Mouse (Mus musculus) embryonic facial prominence, embryonic 15.5 days (tissue): ENCODE measurements around the gene Steap3. TPM values are rescaled to one million over a fixed set of nuclear protein-coding genes. Genes with fewer than 3 reads are reported as not detected.

Experiments
- ATAC-seq: fragments of 200-750 bp; cut with Nextera tagmentation; 2 replicates; pipeline ENCODE4 v1.8.0; 2017; ENCODE audit warnings: low read depth, moderate TSS enrichment; ENCODE audit not compliant: insufficient number of reproducible peaks, low FRiP score, low TSS enrichment
- H3K27ac ChIP-seq: fragments of 300-500 bp; sonication (generic); replicated peaks from 2 replicates; pipeline ENCODE4 v1.5.1; 2015; ENCODE audit warnings: mild to moderate bottlenecking, inconsistent platforms
- H3K27me3 ChIP-seq: fragments of 300-500 bp; sonication (generic); 2 replicates; pipeline ENCODE4 v1.6.1; 2015; ENCODE audit warnings: inconsistent platforms
- H3K36me3 ChIP-seq: fragments of 300-500 bp; sonication (generic); 2 replicates; pipeline ENCODE4 v1.6.1; 2015; ENCODE audit warnings: mild to moderate bottlenecking, inconsistent platforms
- H3K4me1 ChIP-seq: fragments of 300-500 bp; sonication (generic); 2 replicates; pipeline ENCODE4 v1.6.1; 2015; ENCODE audit warnings: inconsistent platforms
- H3K4me2 ChIP-seq: fragments of 300-500 bp; sonication (generic); replicated peaks from 2 replicates; pipeline ENCODE4 v1.6.1; 2015; ENCODE audit warnings: mild to moderate bottlenecking, inconsistent platforms
- H3K4me3 ChIP-seq: fragments of 300-500 bp; sonication (generic); replicated peaks from 2 replicates; pipeline ENCODE4 v1.5.1; 2015; ENCODE audit warnings: mild to moderate bottlenecking, inconsistent platforms
- H3K9ac ChIP-seq: fragments of 300-500 bp; sonication (generic); 2 replicates; pipeline ENCODE4 v1.6.1; 2015; ENCODE audit warnings: inconsistent platforms
- H3K9me3 ChIP-seq: fragments of 300-500 bp; sonication (generic); replicated peaks from 2 replicates; pipeline ENCODE4 v1.6.1; 2016; ENCODE audit warnings: inconsistent platforms
- WGBS: fragments of 180-500 bp; shearing (Covaris S2); methylation state at CpG from one replicate; pipeline ENCODE4 v1.1.7; 2015; 5-methylcytosine and 5-hydroxymethylcytosine counted together
- polyA plus RNA-seq: library from polyadenylated mRNA; unstranded; fragments of >200 nt; fragmentation: Nextera tagmentation; extraction: Ambion mirVana; gene quantifications from 2 replicates; pipeline ENCODE4 v1.2.1, GENCODE M21; 2015

Gene Steap3
- polyA plus RNA-seq, 1 experiment from 2014 or later = 7.9 TPM

DNA sequence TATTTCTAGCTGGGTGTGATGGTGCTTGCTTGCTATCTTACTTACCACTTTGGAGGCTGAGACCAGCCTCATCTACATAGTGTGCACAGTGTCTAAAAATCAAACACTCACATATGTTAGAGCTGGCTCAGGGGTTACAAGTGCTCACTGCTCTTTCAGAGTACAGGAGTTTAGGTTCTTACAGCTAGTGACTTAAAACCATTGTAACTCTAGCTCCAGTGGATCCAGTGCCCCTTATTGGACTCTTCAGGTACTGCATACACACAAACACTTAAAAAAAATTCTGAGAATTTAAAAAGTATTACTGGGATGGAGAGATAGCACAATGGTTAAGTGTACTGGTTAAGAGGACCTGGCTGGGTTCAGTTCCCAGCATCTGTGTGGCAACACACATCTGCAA, 125.5 kb downstream of the Steap3 start:
- no peak overlapping the region for H3K9ac ChIP-seq
- no peaks in the 10 kb centered on the region for H3K27me3 ChIP-seq
- ATAC-seq = no peak
- no peak overlapping the region for H3K27ac ChIP-seq
- peaks cover 6% of the 10 kb centered on the region; the same call in 1 of the 2 replicates for H3K4me1 ChIP-seq
- no peak overlapping the region for H3K4me3 ChIP-seq
- H3K9me3 ChIP-seq = no peaks in the 10 kb centered on the region
- H3K36me3 ChIP-seq = no peaks in the 10 kb centered on the region
- no peak overlapping the region for H3K4me2 ChIP-seq

DNA sequence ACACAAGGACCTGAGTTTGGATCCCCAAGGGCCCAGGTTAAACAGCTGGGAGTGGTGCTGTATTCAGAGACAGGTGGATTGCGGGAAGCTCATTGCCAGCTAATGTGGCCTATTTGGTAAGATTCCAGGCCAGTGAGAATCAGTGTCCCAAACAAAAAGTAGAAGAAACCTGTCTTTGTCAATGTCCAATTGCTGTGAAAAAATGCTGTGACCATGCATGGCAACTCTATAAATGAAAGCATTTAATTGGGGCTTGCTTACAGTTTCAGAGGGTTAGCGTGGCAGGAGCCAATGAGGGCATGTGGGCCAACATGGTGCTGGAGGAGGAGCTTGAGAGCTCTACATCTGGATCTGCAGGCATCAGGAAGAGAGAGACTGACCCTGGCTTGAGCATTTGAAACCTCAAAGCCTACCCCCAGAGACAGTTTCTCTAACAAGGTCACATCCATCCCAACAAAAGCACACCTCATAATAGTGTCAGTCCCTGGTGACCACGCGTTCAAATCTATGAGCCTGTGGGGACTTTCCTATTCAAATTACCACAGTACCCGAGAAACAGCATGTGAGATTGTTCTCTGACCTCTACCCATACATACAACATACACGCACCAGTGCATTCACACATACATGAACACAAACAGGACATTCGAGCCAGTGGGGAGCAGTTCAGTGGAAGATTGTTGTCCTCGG, 126.8 kb downstream of the Steap3 start:
- Histone ChIP-seq H3K27ac (no peak overlapping the region), H3K9me3 (no peaks in the 10 kb centered on the region), H3K4me3 (no peak overlapping the region), H3K4me1 (peaks cover 6% of the 10 kb centered on the region; the same call in 1 of the 2 replicates), H3K4me2 (no peak overlapping the region), H3K27me3 (no peaks in the 10 kb centered on the region), H3K36me3 (no peaks in the 10 kb centered on the region), H3K9ac (no peak overlapping the region)
- ATAC-seq = no peak
- 82% methylated on average over 8 of the region's 8 CpGs for WGBS

GRCm38 (mm10) chr1:120142551-120142950, 130.0 kb downstream of the Steap3 start:
- 48% methylated on average over 5 of the region's 5 CpGs for WGBS
- ATAC-seq = no peak
- Histone ChIP-seq H3K9me3 (no peaks in the 10 kb centered on the region), H3K27ac (no peak overlapping the region), H3K27me3 (no peaks in the 10 kb centered on the region), H3K4me3 (no peak overlapping the region), H3K36me3 (no peaks in the 10 kb centered on the region), H3K9ac (no peak overlapping the region), H3K4me1 (peaks cover 6% of the 10 kb centered on the region; the same call in 1 of the 2 replicates), H3K4me2 (no peak overlapping the region)

Other genes with a start within 250 kb of the Steap3 start
- gene Tmem37, start 198.6 kb downstream of the Steap3 start, polyA plus RNA-seq = 9.9 and 11.4 TPM in 2 replicates
- 797 and 816 TPM in 2 replicates for gene Dbi, start 151.6 kb downstream of the Steap3 start, polyA plus RNA-seq
- 17.9 and 19.1 TPM in 2 replicates for gene 3110009E18Rik, start 151.5 kb downstream of the Steap3 start, polyA plus RNA-seq
- gene C1ql2, start 67.9 kb upstream of the Steap3 start, polyA plus RNA-seq = not detected in 2 replicates
- gene Marco, start 232.3 kb upstream of the Steap3 start, polyA plus RNA-seq = not detected in 2 replicates